Comparison of ENCODE assay signal across 7 mouse cellular contexts in the genomic region with DNA sequence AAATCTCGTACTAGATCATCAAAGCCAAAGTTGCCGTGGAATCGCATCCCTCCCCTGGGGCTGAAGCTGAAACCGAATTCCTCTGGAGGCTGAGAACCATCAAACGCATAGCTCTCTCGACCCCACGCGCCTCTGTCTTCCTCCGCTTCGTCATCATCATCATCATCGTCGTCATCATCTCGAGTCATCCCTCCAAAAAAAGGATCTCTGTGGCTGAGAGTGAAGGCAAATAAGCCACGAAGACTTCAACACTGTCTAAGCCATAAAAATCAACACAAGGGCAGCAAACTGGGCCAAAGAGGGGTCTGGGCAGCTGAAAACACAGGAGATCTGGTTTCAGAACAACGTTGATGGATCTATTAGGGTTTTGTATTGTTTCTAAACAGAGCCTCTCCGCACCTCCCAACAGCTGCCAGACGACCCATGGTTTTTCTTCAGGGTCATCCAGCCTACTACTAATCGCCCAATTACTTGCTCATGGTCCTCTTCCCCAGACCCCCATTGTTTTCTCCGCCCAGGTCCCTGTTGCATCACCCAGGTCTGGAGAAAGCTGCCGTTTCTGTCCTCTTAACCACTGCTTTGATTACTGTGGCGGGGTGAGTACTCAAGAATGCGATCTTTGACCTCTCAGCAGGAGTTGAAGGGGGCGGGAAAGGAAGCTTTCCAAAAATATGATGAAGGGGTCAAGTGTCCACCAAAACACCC. TPM values are rescaled to one million over a fixed set of nuclear protein-coding genes. Genes with fewer than 3 reads are reported as not detected.
DNase-seq lines count a peak whose midpoint lies in the region.

No protein-coding gene starts in this region.

- DNase-seq in thymus, postnatal 14 days = peak; percentile 13
- DNase-seq in thymus, adult 18-20 months = no peak
- DNase-seq in cerebellum, adult 9-10 months = peak; percentile 16
- DNase-seq in frontal cortex, adult 2 months (ENCODE audit: extremely low spot score in 1 of 2, low spot score in 1 of 2) = peak; percentile 15 to 65
- peak; percentile 11 for DNase-seq in layer of hippocampus, adult 9-10 months (ENCODE audit: low spot score)
- DNase-seq in lung, postnatal 14 days = peak; percentile 13
- peak; percentile 10 for DNase-seq in right cerebral cortex, postnatal 4 days

RNA-seq across cellular contexts. Expression of a gene that starts 0.6 kb away (rescaled TPM):
- 88.0 and 96.1 TPM in 2 replicates for polyA plus RNA-seq in frontal cortex, adult 2 months (2012; rRNA removed)

RNA-seq across cellular contexts. Expression of a gene that starts 34.6 kb away (rescaled TPM):
- polyA plus RNA-seq in frontal cortex, adult 2 months (2012; rRNA removed) = 104 and 105 TPM in 2 replicates

RNA-seq across cellular contexts. Expression of a gene that starts 53.5 kb away (rescaled TPM):
- 93.9 and 94.1 TPM in 2 replicates for polyA plus RNA-seq in frontal cortex, adult 2 months (2012; rRNA removed)

RNA-seq across cellular contexts. Expression of a gene that starts 54.5 kb away (rescaled TPM):
- polyA plus RNA-seq in frontal cortex, adult 2 months (2012; rRNA removed) = 106 and 121 TPM in 2 replicates

Comparison
In these comparisons a context has a peak if more than half of its experiments do, and no peak if none do; other contexts are left out.
1. DNase-seq: peak in thymus, postnatal 14 days (single experiment), cerebellum, adult 9-10 months (single experiment), frontal cortex, adult 2 months (2 of 2), layer of hippocampus, adult 9-10 months (single experiment), lung, postnatal 14 days (single experiment) and right cerebral cortex, postnatal 4 days (single experiment); none in thymus, adult 18-20 months (0 of 2).